Mouse (Mus musculus): ENCODE data around the gene Zfp668. TPM values are rescaled to one million over a fixed set of nuclear protein-coding genes. Genes with fewer than 3 reads are reported as not detected.

The Zfp668 gene
- 32.5 and 35.1 TPM in 2 replicates for polyA plus RNA-seq (2015; fragmentation: Nextera tagmentation; extraction: Ambion mirVana)

GRCm38 (mm10) chr7:127876467-127877348 is at the start of gene Zfp668:
Gene Zfp668, minus strand, starts transcription at chr7:127876828.
- peak within 1 kb of the TSS; percentile 99 for H3K9ac ChIP-seq
- H3K9me3 ChIP-seq: no peaks in the 10 kb centered on the region
- peak within 1 kb of the TSS; percentile 86 for H3K4me2 ChIP-seq
- peak; percentile 72 for ATAC-seq (ENCODE audit: low read depth)
- H3K4me1 ChIP-seq (replicated peaks): peaks cover 34% of the 10 kb centered on the region
- WGBS: under 1% methylated on average over 60 of the region's 60 CpGs
- H3K4me3 ChIP-seq: peak within 1 kb of the TSS; percentile 97
- H3K36me3 ChIP-seq: peaks cover 50% of the 10 kb centered on the region
- no peaks in the 10 kb centered on the region for H3K27me3 ChIP-seq
- peak within 1 kb of the TSS; percentile 100 for H3K27ac ChIP-seq (replicated peaks)

DNA sequence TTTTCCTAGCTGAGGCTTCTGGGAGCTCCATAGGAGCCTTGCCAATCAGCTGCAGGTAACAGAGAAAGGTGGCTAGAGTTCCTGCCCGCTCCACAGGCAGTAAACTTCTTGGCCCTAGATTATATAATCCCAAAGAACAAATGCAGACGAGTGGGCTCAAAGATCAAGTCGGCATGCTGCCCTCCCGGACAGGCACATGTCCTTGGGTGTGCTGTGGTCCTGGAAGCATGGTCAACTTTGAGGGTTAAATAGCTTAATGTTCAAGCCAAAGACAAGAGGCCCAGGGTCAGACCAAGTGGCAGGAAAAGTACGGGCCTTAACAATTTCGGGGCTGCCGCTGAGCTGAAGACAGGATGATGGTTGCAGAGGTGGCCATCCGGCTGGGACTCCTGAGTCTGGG is 49.4 kb upstream of the Zfp668 start:
- Histone ChIP-seq H3K9ac (no peak overlapping the region), H3K36me3 (peaks cover 62% of the 10 kb centered on the region), H3K4me3 (no peak overlapping the region), H3K4me1 (replicated peaks) (peaks cover 6% of the 10 kb centered on the region; the same call in 1 of the 2 replicates), H3K27ac (replicated peaks) (no peak overlapping the region), H3K9me3 (no peaks in the 10 kb centered on the region), H3K27me3 (peaks cover 32% of the 10 kb centered on the region), H3K4me2 (no peak overlapping the region)
- 92% methylated on average over 8 of the region's 8 CpGs for WGBS
- no peak for ATAC-seq (ENCODE audit: low read depth)

GRCm38 (mm10) chr7:127925252-127925651 is 48.6 kb upstream of the Zfp668 start:
- H3K36me3 ChIP-seq: peaks cover 70% of the 10 kb centered on the region
- no peak overlapping the region for H3K27ac ChIP-seq (replicated peaks)
- no peak overlapping the region for H3K4me3 ChIP-seq
- no peaks in the 10 kb centered on the region for H3K9me3 ChIP-seq
- no peak overlapping the region for H3K4me2 ChIP-seq
- no peak overlapping the region for H3K9ac ChIP-seq
- 82% methylated on average over 5 of the region's 5 CpGs for WGBS
- H3K4me1 ChIP-seq (replicated peaks): peaks cover 6% of the 10 kb centered on the region; the same call in 1 of the 2 replicates
- no peak for ATAC-seq (ENCODE audit: low read depth)
- H3K27me3 ChIP-seq: peaks cover 27% of the 10 kb centered on the region

DNA sequence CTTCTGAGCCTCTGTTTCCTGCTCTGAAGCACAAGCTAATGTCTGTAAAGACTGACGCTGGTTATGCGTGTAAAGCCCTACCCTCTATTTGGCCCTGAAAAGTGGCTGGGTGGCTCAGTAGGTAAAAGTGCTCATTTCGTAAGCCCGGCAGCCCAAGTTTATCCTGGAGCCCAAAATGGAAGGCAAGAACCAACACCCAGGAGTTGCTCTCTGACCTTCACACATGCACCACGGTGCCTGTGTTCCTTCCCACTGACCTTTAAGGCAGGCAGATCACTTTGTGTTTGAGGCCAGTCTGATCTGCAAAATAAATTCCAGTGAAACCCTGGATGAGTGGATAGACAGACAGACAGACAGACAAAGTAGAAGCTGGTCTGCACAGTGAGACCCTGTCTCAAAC is 47.1 kb upstream of the Zfp668 start:
- no peak overlapping the region for H3K27ac ChIP-seq (replicated peaks)
- H3K4me1 ChIP-seq (replicated peaks): no peaks in the 10 kb centered on the region
- no peak overlapping the region for H3K4me2 ChIP-seq
- no peak overlapping the region for H3K9ac ChIP-seq
- H3K36me3 ChIP-seq: peaks cover 79% of the 10 kb centered on the region
- no peak overlapping the region for H3K4me3 ChIP-seq
- no peaks in the 10 kb centered on the region for H3K9me3 ChIP-seq
- 93% methylated on average over 5 of the region's 5 CpGs for WGBS
- H3K27me3 ChIP-seq: peaks cover 12% of the 10 kb centered on the region
- ATAC-seq (ENCODE audit: low read depth): no peak

- Histone ChIP-seq H3K4me2 (no peak overlapping the region), H3K9me3 (no peaks in the 10 kb centered on the region), H3K27me3 (peaks cover 1% of the 10 kb centered on the region; the same call in 1 of the 2 replicates), H3K9ac (no peak overlapping the region), H3K27ac (replicated peaks) (no peak overlapping the region), H3K4me1 (replicated peaks) (no peaks in the 10 kb centered on the region), H3K4me3 (no peak overlapping the region), H3K36me3 (peaks cover 89% of the 10 kb centered on the region)
- ATAC-seq (ENCODE audit: low read depth): no peak
- WGBS: 83% methylated on average over 6 of the region's 6 CpGs
Observed at GRCm38 (mm10) chr7:127922451-127923275, 46.0 kb upstream of the Zfp668 start.

- H3K4me1 ChIP-seq (replicated peaks): no peaks in the 10 kb centered on the region
- WGBS: 74% methylated on average over 8 of the region's 8 CpGs
- H3K27me3 ChIP-seq: no peaks in the 10 kb centered on the region
- no peaks in the 10 kb centered on the region for H3K9me3 ChIP-seq
- H3K4me3 ChIP-seq: no peak overlapping the region
- no peak overlapping the region for H3K4me2 ChIP-seq
- no peak overlapping the region for H3K27ac ChIP-seq (replicated peaks)
- H3K36me3 ChIP-seq: peaks cover 90% of the 10 kb centered on the region
- no peak for ATAC-seq (ENCODE audit: low read depth)
- H3K9ac ChIP-seq: no peak overlapping the region
Observed at GRCm38 (mm10) chr7:127921516-127921915, 44.9 kb upstream of the Zfp668 start.

DNA sequence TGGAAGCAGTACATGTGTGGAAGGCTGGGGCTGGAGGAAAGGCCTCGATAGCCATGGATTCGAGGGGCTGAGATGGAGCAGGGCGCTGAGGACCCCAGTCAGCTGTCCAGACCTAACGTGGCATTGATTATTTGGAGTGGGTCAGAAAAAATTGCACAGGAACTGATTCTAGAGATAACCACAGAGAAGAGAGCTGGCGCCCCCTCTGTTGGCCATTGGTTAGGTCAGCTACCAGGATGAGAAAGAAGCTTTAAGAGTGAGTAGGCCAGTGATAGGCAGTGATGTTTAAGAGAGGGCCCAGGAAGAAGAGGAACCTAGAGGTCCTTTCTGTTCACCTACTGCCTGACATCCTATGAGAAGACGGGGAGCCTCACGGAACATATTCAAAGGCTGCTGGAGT is 42.7 kb upstream of the Zfp668 start:
- WGBS: 83% methylated on average over 7 of the region's 7 CpGs
- Histone ChIP-seq H3K4me1 (replicated peaks) (no peaks in the 10 kb centered on the region), H3K9me3 (no peaks in the 10 kb centered on the region), H3K4me3 (no peak overlapping the region), H3K36me3 (peaks cover 84% of the 10 kb centered on the region), H3K27me3 (no peaks in the 10 kb centered on the region), H3K27ac (replicated peaks) (no peak overlapping the region), H3K4me2 (no peak overlapping the region), H3K9ac (no peak overlapping the region)
- no peak for ATAC-seq (ENCODE audit: low read depth)

- Histone ChIP-seq H3K4me3 (no peak overlapping the region), H3K9me3 (no peaks in the 10 kb centered on the region), H3K9ac (no peak overlapping the region), H3K4me2 (no peak overlapping the region), H3K36me3 (peaks cover 74% of the 10 kb centered on the region), H3K4me1 (replicated peaks) (peaks cover 3% of the 10 kb centered on the region), H3K27ac (replicated peaks) (no peak overlapping the region), H3K27me3 (no peaks in the 10 kb centered on the region)
- 58% methylated on average over 3 of the region's 3 CpGs for WGBS
- no peak for ATAC-seq (ENCODE audit: low read depth)
Observed at GRCm38 (mm10) chr7:127918203-127918602, 41.6 kb upstream of the Zfp668 start.

- peaks cover 15% of the 10 kb centered on the region for H3K4me1 ChIP-seq (replicated peaks)
- peaks cover 46% of the 10 kb centered on the region for H3K36me3 ChIP-seq
- no peak overlapping the region for H3K4me2 ChIP-seq
- no peak for ATAC-seq (ENCODE audit: low read depth)
- no peak overlapping the region for H3K27ac ChIP-seq (replicated peaks)
- no peak overlapping the region for H3K4me3 ChIP-seq
- WGBS: 94% methylated on average over 12 of the region's 12 CpGs
- H3K9ac ChIP-seq: no peak overlapping the region
- H3K9me3 ChIP-seq: no peaks in the 10 kb centered on the region
- no peaks in the 10 kb centered on the region for H3K27me3 ChIP-seq
Observed at GRCm38 (mm10) chr7:127915293-127915692, 38.7 kb upstream of the Zfp668 start.

DNA sequence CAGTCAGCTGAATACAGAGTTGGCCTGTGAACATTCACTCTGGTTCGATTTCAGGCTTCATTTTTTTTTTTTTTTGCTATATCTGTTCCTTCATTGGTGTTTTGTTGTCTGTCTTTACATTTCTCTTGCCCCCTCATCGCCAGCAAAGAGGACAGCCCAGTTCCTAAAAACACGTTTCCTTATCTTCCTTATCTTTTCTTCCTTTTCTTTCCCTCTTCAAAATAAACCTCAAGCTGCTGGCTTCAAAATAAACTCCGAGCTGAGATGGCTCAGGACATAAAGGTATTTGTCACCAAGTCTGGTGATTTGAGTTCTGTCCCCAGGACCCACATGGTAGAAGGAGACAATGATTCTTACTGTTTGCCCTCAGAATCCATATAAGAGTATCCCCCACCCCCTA is 36.3 kb upstream of the Zfp668 start:
- peaks cover 47% of the 10 kb centered on the region for H3K36me3 ChIP-seq
- ATAC-seq (ENCODE audit: low read depth): no peak
- H3K27me3 ChIP-seq: no peaks in the 10 kb centered on the region
- 22% methylated on average over 4 of the region's 4 CpGs for WGBS
- peak overlapping the region; percentile 69 for H3K4me2 ChIP-seq
- peak overlapping the region; percentile 91 for H3K4me3 ChIP-seq
- H3K9ac ChIP-seq: peak overlapping the region; percentile 86
- peak overlapping the region; percentile 81 for H3K27ac ChIP-seq (replicated peaks)
- peaks cover 15% of the 10 kb centered on the region for H3K4me1 ChIP-seq (replicated peaks)
- no peaks in the 10 kb centered on the region for H3K9me3 ChIP-seq

DNA sequence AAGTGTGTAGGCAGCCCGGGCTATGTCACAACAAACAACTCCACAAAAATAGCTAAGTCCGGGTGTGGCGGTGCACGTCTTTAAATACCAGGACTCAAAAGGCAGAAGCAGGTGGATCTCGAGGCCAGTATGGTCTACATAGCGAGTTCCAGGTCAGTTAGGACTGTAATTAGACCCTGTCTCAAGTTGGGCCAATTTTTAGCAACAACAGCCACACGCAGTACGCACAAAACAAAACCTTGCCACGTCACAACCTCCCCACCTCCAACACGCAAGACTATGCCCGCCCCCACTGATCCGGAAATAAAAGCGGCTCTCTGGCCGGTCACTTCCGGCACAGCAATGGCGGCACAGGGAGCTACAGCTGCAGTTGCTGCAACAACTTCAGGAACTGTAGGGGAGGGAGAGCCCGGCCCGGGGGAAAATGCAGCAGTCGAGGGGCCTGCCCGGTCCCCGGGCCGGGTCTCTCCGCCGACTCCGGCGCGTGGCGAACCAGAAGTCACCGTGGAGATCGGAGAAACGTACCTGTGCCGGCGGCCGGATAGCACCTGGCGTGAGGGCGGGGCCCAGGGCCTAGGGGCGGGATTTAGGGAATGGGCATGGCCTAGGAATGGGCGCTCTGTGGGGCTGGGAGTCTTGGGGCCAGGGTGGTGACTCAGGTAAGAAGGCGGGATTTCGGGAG is 35.7 kb upstream of the Zfp668 start, which contains the start of gene Kat8:
Kat8 (plus strand) TSS at position 327 of the 682 bp plus-strand sequence.
- 1% methylated on average over 40 of the region's 40 CpGs for WGBS

More for the DNA sequence above, 35.7 kb upstream of the Zfp668 start, which contains the start of gene Kat8:
- Histone ChIP-seq H3K4me2 (peak within 1 kb of the TSS; percentile 69), H3K36me3 (peaks cover 47% of the 10 kb centered on the region), H3K4me3 (peak within 1 kb of the TSS; percentile 91), H3K4me1 (replicated peaks) (peaks cover 15% of the 10 kb centered on the region), H3K27ac (replicated peaks) (peak within 1 kb of the TSS; percentile 86), H3K9me3 (no peaks in the 10 kb centered on the region), H3K9ac (peak within 1 kb of the TSS; percentile 86), H3K27me3 (no peaks in the 10 kb centered on the region)
- peak; percentile 94 for ATAC-seq (ENCODE audit: low read depth)

All from neural tube, embryonic 13.5 days (tissue).